Mouse (Mus musculus) kidney, adult 2 months (tissue): ENCODE data around the gene Rilp. TPM values are rescaled to one million over a fixed set of nuclear protein-coding genes. Genes with fewer than 3 reads are reported as not detected.

Source experiments
- DNase-seq: peaks from one replicate; pipeline ENCODE4 v3.0.0; 2021
- H3K27ac ChIP-seq: fragments of 200-500 bp; 2 replicates; pipeline ENCODE4 v1.5.1; 2012; ENCODE audit warnings: low read depth, low read length, control low read depth, inconsistent platforms; ENCODE audit not compliant: insufficient read depth
- H3K27me3 ChIP-seq: fragments of 200-500 bp; replicated peaks from 2 replicates; pipeline ENCODE4 v1.6.1; 2012; ENCODE audit warnings: mild to moderate bottlenecking, moderate library complexity, low read length, inconsistent platforms; ENCODE audit not compliant: control insufficient read depth, insufficient read depth
- H3K36me3 ChIP-seq: fragments of 200-500 bp; 2 replicates; pipeline ENCODE4 v1.6.1; 2012; ENCODE audit warnings: mild to moderate bottlenecking, moderate library complexity, low read length, inconsistent platforms; ENCODE audit not compliant: control insufficient read depth, insufficient read depth
- H3K4me1 ChIP-seq: fragments of 200-500 bp; 2 replicates; pipeline ENCODE4 v1.6.1; 2011; ENCODE audit warnings: low read length; ENCODE audit not compliant: control insufficient read depth, insufficient read depth
- H3K4me3 ChIP-seq: fragments of 200-500 bp; 2 replicates; pipeline ENCODE4 v1.5.1; 2011; ENCODE audit warnings: mild to moderate bottlenecking, low read depth, low read length, control low read depth; ENCODE audit not compliant: insufficient read depth
- CTCF ChIP-seq: fragments of 200-500 bp; conservative IDR thresholded peaks from 2 replicates; pipeline ENCODE4 v1.5.1; 2011; ENCODE audit warnings: low read depth, mild to moderate bottlenecking, control low read depth, low read length, moderate library complexity, mixed read lengths; ENCODE audit not compliant: insufficient read depth, insufficient read length
- POLR2A ChIP-seq: fragments of 200-500 bp; IDR thresholded peaks from one replicate; pipeline ENCODE4 v1.6.1; 2011; ENCODE audit warnings: low read depth, low read length, control low read depth
- WGBS: fragments of 180-500 bp; shearing (Covaris S2); methylation state at CpG from one replicate; pipeline ENCODE4 v1.1.7; 2018; 5-methylcytosine and 5-hydroxymethylcytosine counted together
- polyA plus RNA-seq: library from polyadenylated mRNA; depleted of rRNA; stranded (reverse); fragments of >200 nt; gene quantifications from 2 replicates; pipeline ENCODE4 v1.2.3, GENCODE M21; 2012

The Rilp gene
- polyA plus RNA-seq, 1 experiment = 19.8 TPM

- WGBS = 85% methylated on average over 10 of the region's 10 CpGs
- no peaks in the 10 kb centered on the region for H3K27me3 ChIP-seq
- H3K36me3 ChIP-seq = peaks cover 20% of the 10 kb centered on the region
- no peak for DNase-seq
- TF ChIP-seq POLR2A (no peak), CTCF (no peak)
- H3K27ac ChIP-seq = no peak overlapping the region
- H3K4me1 ChIP-seq = no peaks in the 10 kb centered on the region
- H3K4me3 ChIP-seq = no peak overlapping the region
Observed at GRCm38 (mm10) chr11:75494296-75495049, 15.4 kb upstream of the Rilp start.

DNA sequence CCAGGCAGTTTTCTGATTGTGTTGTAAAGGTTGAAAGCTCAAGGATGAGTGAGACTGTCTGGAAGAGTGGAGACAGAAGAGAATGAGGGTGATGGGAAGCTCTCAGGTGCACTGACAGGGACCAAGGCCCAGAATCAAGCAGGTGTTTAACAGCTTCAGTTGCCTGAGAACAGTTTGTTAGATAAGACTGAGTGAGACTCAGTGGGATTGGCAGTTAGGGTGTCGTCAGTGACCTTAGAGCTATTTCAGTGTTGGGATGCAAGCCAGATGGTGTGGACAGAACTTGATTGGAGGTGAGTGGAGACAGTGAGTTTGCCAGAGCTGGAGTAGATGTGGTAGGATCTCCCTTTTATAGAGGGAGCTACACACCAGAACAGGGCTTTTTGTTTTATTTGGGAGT lies 11.8 kb upstream of the Rilp start:
- H3K4me3 ChIP-seq = no peak overlapping the region
- H3K27me3 ChIP-seq = no peaks in the 10 kb centered on the region
- H3K27ac ChIP-seq = no peak overlapping the region
- peaks cover 38% of the 10 kb centered on the region for H3K36me3 ChIP-seq
- TF ChIP-seq CTCF = no peak
- no peak for TF ChIP-seq POLR2A
- 60% methylated on average over 1 of the region's 1 CpGs for WGBS
- no peaks in the 10 kb centered on the region for H3K4me1 ChIP-seq
- DNase-seq = no peak

GRCm38 (mm10) chr11:75508162-75508561 lies 1.7 kb upstream of the Rilp start:
- DNase-seq = no peak
- Histone ChIP-seq H3K27me3 (no peaks in the 10 kb centered on the region), H3K4me3 (no peak overlapping the region), H3K27ac (no peak overlapping the region), H3K4me1 (peaks cover 11% of the 10 kb centered on the region), H3K36me3 (peaks cover 11% of the 10 kb centered on the region)
- 95% methylated on average over 4 of the region's 4 CpGs for WGBS
- TF ChIP-seq CTCF (no peak), POLR2A (no peak)

- Histone ChIP-seq H3K27me3 (no peaks in the 10 kb centered on the region), H3K4me3 (no peak overlapping the region), H3K27ac (peak overlapping the region; percentile 97), H3K36me3 (peaks cover 9% of the 10 kb centered on the region), H3K4me1 (peaks cover 11% of the 10 kb centered on the region)
- DNase-seq = peak; percentile 33
- TF ChIP-seq POLR2A (no peak), CTCF (no peak)
- 40% methylated on average over 8 of the region's 8 CpGs for WGBS
Observed at GRCm38 (mm10) chr11:75508904-75509303, 990 bp upstream of the Rilp start.

GRCm38 (mm10) chr11:75510627-75510993 lies 716 bp downstream of the Rilp start:
- H3K36me3 ChIP-seq = peaks cover 1% of the 10 kb centered on the region; the same call in 1 of the 2 replicates
- H3K4me1 ChIP-seq = peaks cover 11% of the 10 kb centered on the region
- DNase-seq = peak; percentile 96
- under 1% methylated on average over 24 of the region's 24 CpGs for WGBS
- no peaks in the 10 kb centered on the region for H3K27me3 ChIP-seq
- TF ChIP-seq POLR2A (peak; percentile 93), CTCF (peak; percentile 87)
- peak overlapping the region; percentile 97 for H3K27ac ChIP-seq
- H3K4me3 ChIP-seq = peak overlapping the region; percentile 81

GRCm38 (mm10) chr11:75511213-75511612 lies 1.3 kb downstream of the Rilp start:
- no peaks in the 10 kb centered on the region for H3K27me3 ChIP-seq
- no peak for TF ChIP-seq POLR2A
- no peak for TF ChIP-seq CTCF
- WGBS = 56% methylated on average over 6 of the region's 6 CpGs
- no peak overlapping the region for H3K4me3 ChIP-seq
- H3K36me3 ChIP-seq = no peaks in the 10 kb centered on the region; the same call in 1 of the 2 replicates
- peaks cover 11% of the 10 kb centered on the region for H3K4me1 ChIP-seq
- DNase-seq = peak; percentile 53
- H3K27ac ChIP-seq = no peak overlapping the region

DNA sequence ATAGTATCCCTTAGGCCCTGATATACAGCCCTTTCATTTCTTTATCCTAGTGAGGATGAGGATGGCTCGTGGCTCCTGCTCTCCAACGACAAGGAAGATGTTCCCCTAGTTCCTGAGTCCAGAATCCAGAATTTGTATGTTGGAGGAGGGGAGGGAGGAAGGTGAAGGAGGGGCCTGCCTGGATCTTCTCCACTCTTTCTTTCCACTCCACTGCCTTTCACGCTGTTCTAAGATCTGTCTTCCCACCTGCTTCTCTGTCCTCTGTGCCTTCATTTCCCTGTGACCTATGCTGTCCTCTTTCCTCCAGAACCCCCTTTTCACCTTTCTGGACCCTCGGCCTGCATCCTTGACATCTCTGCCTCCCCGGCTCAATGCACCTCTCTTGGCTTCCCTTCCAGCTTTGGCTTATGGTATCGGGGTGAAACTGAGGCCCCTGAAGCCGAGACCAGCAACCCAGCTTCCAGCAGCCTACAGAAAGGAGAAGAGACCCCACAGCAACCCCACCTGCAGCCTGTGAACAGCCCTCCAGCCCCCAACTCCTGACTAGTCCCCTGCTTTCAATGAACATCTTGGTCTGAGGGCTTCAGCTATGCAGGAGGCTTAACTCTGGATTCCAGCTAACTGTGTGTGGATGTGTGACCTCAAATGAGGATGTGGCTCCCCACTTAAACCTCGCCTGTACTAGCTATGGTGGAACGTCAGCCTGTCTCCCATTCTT lies 2.6 kb downstream of the Rilp start:
- no peak for TF ChIP-seq CTCF
- TF ChIP-seq POLR2A = no peak

More for the DNA sequence above, 2.6 kb downstream of the Rilp start:
- H3K36me3 ChIP-seq = no peaks in the 10 kb centered on the region; the same call in 1 of the 2 replicates
- no peak overlapping the region for H3K4me3 ChIP-seq
- no peak for DNase-seq
- peak overlapping the region; percentile 82; the same call in 1 of the 2 replicates for H3K27ac ChIP-seq
- peaks cover 11% of the 10 kb centered on the region for H3K4me1 ChIP-seq
- H3K27me3 ChIP-seq = no peaks in the 10 kb centered on the region
- WGBS = 80% methylated on average over 9 of the region's 9 CpGs
